Mouse (Mus musculus) forebrain, embryonic 15.5 days (tissue): Measurements from ENCODE around the gene Vps72. TPM values are rescaled to one million over a fixed set of nuclear protein-coding genes. Genes with fewer than 3 reads are reported as not detected.

ENCODE experiments used
- ATAC-seq: fragments of 200-750 bp; cut with Nextera tagmentation; replicated peaks from 2 replicates; pipeline ENCODE4 v1.8.0; 2017; ENCODE audit warnings: mild to moderate bottlenecking, moderate TSS enrichment, moderate library complexity
- H3K27ac ChIP-seq: fragments of 300-500 bp; sonication (generic); replicated peaks from 2 replicates; pipeline ENCODE4 v1.5.1; 2015; ENCODE audit warnings: mild to moderate bottlenecking, inconsistent platforms
- H3K27me3 ChIP-seq: fragments of 300-500 bp; sonication (generic); 2 replicates; pipeline ENCODE4 v1.6.1; 2015; ENCODE audit warnings: inconsistent platforms
- H3K36me3 ChIP-seq: fragments of 300-500 bp; sonication (generic); 2 replicates; pipeline ENCODE4 v1.6.1; 2015; ENCODE audit warnings: mild to moderate bottlenecking, inconsistent platforms
- H3K4me1 ChIP-seq: fragments of 300-500 bp; sonication (generic); 2 replicates; pipeline ENCODE4 v1.6.1; 2015; ENCODE audit warnings: inconsistent platforms
- H3K4me2 ChIP-seq: fragments of 300-500 bp; sonication (generic); replicated peaks from 2 replicates; pipeline ENCODE4 v1.6.1; 2015; ENCODE audit warnings: mild to moderate bottlenecking, inconsistent platforms
- H3K4me3 ChIP-seq: fragments of 300-500 bp; sonication (generic); 2 replicates; pipeline ENCODE4 v1.5.1; 2015; ENCODE audit warnings: mild to moderate bottlenecking, inconsistent platforms
- H3K9ac ChIP-seq: fragments of 300-500 bp; sonication (generic); replicated peaks from 2 replicates; pipeline ENCODE4 v1.6.1; 2015; ENCODE audit warnings: mild to moderate bottlenecking, inconsistent platforms
- H3K9me3 ChIP-seq: fragments of 300-500 bp; sonication (generic); 2 replicates; pipeline ENCODE4 v1.6.1; 2016; ENCODE audit warnings: inconsistent platforms
- WGBS: fragments of 180-500 bp; shearing (Covaris S2); methylation state at CpG from one replicate; pipeline ENCODE4 v1.1.7; 2015; ENCODE audit warnings: mixed read lengths; 5-methylcytosine and 5-hydroxymethylcytosine counted together
- polyA plus RNA-seq: library from polyadenylated mRNA; unstranded; fragments of >200 nt; fragmentation: Nextera tagmentation; extraction: Ambion mirVana; gene quantifications from 2 replicates; pipeline ENCODE4 v1.2.1, GENCODE M21; 2015

Gene Vps72
- polyA plus RNA-seq, 1 experiment from 2014 or later, result 235 TPM

DNA sequence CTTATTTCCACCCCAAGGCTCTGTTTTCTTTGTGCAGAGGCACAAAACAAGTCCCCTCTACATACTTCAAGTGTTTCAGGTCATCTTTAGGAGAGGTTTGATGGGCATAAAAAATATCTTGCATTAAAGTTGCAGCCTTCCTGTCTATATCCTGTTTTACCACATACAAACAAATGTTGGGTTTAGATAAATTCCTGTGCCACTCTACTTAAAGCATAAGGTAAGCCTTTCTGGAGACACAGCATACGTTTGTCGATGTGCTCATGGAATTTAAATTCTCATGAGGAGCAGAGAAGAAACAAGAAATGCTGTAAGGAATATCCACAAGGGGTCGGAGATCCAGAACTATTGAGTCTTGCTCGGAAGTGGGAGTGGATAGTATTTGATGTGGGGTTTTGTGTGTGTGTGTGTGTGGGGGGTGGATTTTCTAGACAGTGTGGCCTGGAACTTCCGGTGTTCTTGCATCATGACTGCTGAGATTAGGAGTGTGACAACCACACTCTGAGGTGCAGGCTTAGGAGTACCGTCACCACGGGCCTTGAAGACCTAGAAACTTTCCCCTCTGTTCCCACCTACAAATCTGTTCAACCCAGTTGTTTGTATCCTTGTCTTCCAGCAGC lies 24.7 kb downstream of the Vps72 start:
- Histone ChIP-seq H3K27me3 (no peaks in the 10 kb centered on the region), H3K27ac (no peak overlapping the region), H3K9me3 (no peaks in the 10 kb centered on the region), H3K4me2 (peak overlapping the region; percentile 45), H3K4me3 (peak overlapping the region; percentile 30), H3K36me3 (peaks cover 18% of the 10 kb centered on the region), H3K4me1 (peaks cover 21% of the 10 kb centered on the region), H3K9ac (no peak overlapping the region)
- 92% methylated on average over 7 of the region's 7 CpGs for WGBS
- ATAC-seq, result no peak

DNA sequence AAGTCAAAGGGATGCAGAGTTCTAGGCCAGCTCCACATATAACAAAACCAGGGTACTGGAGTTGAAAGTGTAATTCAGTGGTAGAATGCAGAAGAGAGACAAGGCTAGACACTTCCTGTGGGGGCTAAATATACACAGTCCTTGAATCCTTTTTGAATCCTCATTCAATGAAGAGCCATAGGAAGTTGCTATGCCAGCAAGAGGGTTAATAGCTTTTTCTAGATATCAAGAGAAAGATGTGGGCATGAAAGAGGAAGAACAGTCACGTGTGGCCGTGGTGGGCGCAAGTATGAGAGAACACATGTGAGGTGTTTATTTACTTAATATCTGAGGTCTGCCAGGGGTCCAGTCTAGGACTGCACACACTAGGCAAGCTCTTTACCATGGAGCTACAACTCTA lies 25.5 kb downstream of the Vps72 start:
- Histone ChIP-seq H3K4me2 (no peak overlapping the region), H3K27me3 (no peaks in the 10 kb centered on the region), H3K4me3 (no peak overlapping the region), H3K4me1 (peaks cover 21% of the 10 kb centered on the region), H3K9me3 (no peaks in the 10 kb centered on the region), H3K9ac (no peak overlapping the region), H3K36me3 (peaks cover 17% of the 10 kb centered on the region), H3K27ac (no peak overlapping the region)
- 93% methylated on average over 3 of the region's 3 CpGs for WGBS
- no peak for ATAC-seq

DNA sequence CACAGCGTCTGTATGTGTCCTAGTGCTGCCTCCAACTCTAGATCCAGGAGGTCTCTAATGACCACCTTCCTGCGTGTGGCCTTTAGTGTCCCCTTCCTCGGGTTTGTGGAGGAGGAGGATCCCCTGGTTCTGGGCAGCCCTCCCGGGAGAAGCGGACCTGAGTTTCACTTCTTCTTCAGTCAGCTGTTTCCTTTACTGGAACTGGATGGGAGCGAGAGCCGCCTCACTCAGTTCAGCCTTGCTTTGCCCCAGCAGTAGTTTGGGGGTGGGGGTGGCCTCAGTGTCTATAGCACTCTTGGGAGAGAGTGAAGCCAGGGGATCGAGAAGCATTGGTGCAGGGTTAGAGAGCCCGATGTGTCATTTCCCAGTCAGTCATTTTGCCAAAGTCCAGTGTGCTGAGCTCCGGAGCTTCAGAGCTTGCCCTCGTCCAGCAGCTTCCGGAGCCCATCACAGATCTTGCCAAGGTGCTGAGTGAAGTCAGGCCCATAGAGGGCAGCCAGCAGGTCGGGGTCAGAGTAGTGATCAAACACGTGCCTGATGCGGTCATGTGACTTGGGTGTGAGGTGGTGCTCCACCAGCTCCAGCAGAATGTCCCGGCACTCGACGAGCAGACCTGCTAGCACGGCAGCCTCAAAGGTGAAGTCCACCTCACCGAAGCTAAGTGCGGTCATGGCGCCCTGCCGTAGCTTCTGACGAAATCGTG lies 28.9 kb downstream of the Vps72 start:
- no peaks in the 10 kb centered on the region for H3K27me3 ChIP-seq
- peaks cover 13% of the 10 kb centered on the region for H3K4me1 ChIP-seq
- 75% methylated on average over 25 of the region's 25 CpGs for WGBS
- H3K9me3 ChIP-seq, result no peaks in the 10 kb centered on the region
- no peak for ATAC-seq
- peaks cover 12% of the 10 kb centered on the region for H3K36me3 ChIP-seq
- no peak overlapping the region for H3K9ac ChIP-seq
- H3K4me2 ChIP-seq, result no peak overlapping the region
- H3K4me3 ChIP-seq, result no peak overlapping the region
- H3K27ac ChIP-seq, result no peak overlapping the region

DNA sequence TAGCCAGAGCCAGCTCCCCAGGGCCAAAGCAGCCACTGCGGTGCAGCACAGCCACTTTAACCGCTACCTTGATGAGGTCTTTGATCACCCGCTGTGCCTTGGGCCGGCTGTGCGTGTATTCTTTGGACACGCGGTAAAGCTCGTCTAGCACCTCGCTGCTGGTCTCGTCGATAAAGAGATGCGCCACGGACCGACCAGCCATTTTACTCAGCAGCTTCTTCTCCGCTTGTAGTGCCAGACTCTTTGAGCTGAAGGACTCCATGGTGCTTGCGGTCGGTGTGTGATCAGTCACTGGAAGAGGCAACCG lies 29.4 kb downstream of the Vps72 start:
- Histone ChIP-seq H3K36me3 (peaks cover 12% of the 10 kb centered on the region), H3K4me1 (peaks cover 8% of the 10 kb centered on the region), H3K4me3 (no peak overlapping the region), H3K27ac (no peak overlapping the region), H3K9ac (no peak overlapping the region), H3K4me2 (no peak overlapping the region), H3K9me3 (no peaks in the 10 kb centered on the region), H3K27me3 (no peaks in the 10 kb centered on the region)
- 65% methylated on average over 18 of the region's 18 CpGs for WGBS
- ATAC-seq, result no peak

DNA sequence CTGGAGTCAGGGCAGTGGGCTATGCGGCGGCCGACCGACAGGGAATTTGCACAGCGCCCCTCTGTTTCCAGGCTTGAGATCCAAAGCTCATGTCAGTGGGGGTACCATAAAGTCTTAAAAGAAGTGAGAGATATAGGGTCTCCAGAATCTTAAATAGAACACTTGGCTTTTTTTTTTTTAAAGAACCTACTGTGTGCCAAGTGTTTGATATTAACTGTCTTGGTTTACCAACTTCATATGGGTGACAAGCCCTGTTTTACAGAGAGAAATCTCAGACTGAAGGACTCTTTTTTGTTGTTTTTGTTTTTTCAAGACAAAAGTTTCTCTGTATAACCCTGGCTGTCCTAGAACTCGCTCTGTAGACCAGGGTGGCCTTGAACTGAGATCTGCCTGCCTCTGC lies 30.0 kb downstream of the Vps72 start:
- Histone ChIP-seq H3K36me3 (peaks cover 12% of the 10 kb centered on the region), H3K27ac (no peak overlapping the region), H3K27me3 (no peaks in the 10 kb centered on the region), H3K4me2 (no peak overlapping the region), H3K4me3 (no peak overlapping the region), H3K4me1 (peaks cover 2% of the 10 kb centered on the region; the same call in 1 of the 2 replicates), H3K9me3 (no peaks in the 10 kb centered on the region), H3K9ac (no peak overlapping the region)
- WGBS, result 87% methylated on average over 6 of the region's 6 CpGs
- ATAC-seq, result no peak

DNA sequence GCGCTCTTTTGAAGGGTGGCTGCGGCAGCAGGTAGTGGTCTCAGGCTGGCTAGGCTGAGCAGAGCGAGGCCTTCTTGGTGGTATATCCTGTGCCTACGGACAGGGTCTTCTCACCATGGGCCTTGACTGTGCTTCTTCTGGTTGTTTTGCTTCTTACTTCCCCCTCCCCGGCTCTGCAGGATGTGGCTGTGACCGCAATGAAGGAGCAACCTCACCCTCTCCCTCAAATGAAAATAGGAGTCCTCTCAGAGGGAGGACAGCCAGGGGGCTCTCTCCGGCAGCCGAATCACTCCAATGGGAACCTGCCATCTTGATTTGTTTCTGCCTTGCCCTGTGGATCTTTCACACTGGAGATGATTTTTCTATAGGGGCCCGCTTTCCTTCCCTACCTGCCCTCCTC lies 30.7 kb downstream of the Vps72 start:
- WGBS, result 92% methylated on average over 9 of the region's 9 CpGs
- H3K9ac ChIP-seq, result no peak overlapping the region
- no peaks in the 10 kb centered on the region for H3K4me1 ChIP-seq
- H3K36me3 ChIP-seq, result peaks cover 12% of the 10 kb centered on the region
- no peak overlapping the region for H3K4me3 ChIP-seq
- no peak overlapping the region for H3K27ac ChIP-seq
- no peaks in the 10 kb centered on the region for H3K27me3 ChIP-seq
- no peak for ATAC-seq
- no peaks in the 10 kb centered on the region for H3K9me3 ChIP-seq
- no peak overlapping the region for H3K4me2 ChIP-seq

DNA sequence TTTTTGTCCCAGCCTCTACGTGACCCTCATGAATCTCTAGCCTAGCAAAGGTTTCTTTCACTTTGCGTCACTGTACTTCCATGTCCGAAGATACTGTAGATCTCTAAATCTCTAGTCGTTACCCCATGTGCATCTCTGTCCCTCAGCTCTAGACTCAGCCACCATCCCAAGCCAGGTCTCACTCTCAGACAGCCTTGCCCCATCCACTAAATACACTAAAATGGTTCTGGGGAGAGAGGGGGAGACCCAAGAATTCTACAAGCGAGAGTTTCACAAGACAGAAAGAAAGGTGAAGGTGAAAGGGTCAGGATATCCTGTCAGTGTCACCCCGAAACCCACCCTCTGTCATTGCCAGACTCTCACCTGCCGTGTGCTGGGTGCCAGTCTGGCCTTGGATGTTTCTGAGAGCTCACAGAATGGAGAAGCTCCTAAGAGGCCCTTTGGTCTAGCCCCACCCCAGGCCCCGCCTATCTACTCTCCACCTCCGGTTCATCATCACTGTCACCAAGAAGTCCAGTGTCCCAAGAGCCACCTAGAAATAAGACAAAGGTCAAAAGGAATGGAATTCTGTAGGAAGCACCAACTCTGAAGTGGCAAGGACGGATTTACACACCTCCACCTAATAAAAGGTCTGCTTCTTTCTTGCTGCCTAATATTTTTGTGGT lies 31.3 kb downstream of the Vps72 start, which contains the start of gene Tnfaip8l2:
Gene Tnfaip8l2, minus strand, starts transcription at position 409 of the 665 bp plus-strand sequence.
- no peak within 1 kb of the TSS for H3K4me2 ChIP-seq
- no peak within 1 kb of the TSS for H3K9ac ChIP-seq
- H3K4me1 ChIP-seq, result no peaks in the 10 kb centered on the region
- 83% methylated on average over 10 of the region's 10 CpGs for WGBS
- H3K27me3 ChIP-seq, result no peaks in the 10 kb centered on the region
- peak; percentile 44; the same call in 1 of the 2 replicates for ATAC-seq
- peaks cover 12% of the 10 kb centered on the region for H3K36me3 ChIP-seq
- no peaks in the 10 kb centered on the region for H3K9me3 ChIP-seq
- no peak within 1 kb of the TSS for H3K4me3 ChIP-seq
- H3K27ac ChIP-seq, result no peak within 1 kb of the TSS

DNA sequence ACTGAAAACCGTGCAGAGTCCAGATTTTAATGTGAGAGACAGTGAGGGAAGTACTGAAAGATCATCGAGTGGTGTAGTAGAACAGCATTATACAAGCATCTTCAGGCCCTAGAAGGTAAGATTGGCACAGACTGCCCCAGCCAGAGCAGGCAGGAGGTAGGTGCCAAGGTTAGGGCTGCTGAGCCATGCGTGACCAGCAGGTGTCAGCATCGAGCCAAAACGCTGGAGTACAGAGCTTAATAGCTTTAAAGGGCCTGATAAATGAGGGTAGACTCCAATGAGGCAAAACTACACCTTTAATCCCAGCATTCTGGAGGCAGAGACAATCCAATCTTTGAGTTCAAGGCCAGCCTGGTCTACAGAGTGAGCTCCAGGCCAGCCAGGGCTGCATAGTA lies 31.8 kb downstream of the Vps72 start:
- 10% methylated on average over 5 of the region's 5 CpGs for WGBS
- H3K27ac ChIP-seq, result no peak overlapping the region
- no peaks in the 10 kb centered on the region for H3K9me3 ChIP-seq

DNA sequence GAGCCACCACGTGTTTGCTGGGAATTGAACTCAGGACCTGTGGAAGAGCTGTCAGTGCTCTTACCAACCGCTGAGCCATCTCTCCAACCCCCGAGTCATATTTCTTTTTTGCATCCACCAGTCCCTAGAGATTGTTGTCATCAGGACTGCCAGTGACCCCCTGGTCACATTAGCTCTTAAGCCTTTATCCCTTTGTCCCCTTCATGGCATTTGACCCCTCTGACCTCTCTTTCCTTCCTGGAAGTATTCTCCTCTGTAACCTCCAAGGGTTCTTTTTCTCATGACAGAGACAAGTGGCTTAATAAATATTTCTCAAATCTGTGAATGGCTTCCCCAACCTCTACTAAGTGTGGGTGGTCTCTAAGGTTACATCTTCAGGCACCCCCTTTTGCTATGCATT lies 37.1 kb downstream of the Vps72 start:
- H3K27ac ChIP-seq, result no peak overlapping the region
- H3K4me2 ChIP-seq, result no peak overlapping the region
- WGBS, result 63% methylated on average over 3 of the region's 3 CpGs
- ATAC-seq, result no peak
- H3K9me3 ChIP-seq, result no peaks in the 10 kb centered on the region
- no peaks in the 10 kb centered on the region for H3K4me1 ChIP-seq
- no peak overlapping the region for H3K4me3 ChIP-seq
- no peak overlapping the region for H3K9ac ChIP-seq
- no peaks in the 10 kb centered on the region for H3K27me3 ChIP-seq
- H3K36me3 ChIP-seq, result no peaks in the 10 kb centered on the region

More for the DNA sequence above, 31.8 kb downstream of the Vps72 start:
- Histone ChIP-seq H3K9ac (no peak overlapping the region), H3K4me2 (no peak overlapping the region), H3K4me1 (no peaks in the 10 kb centered on the region), H3K27me3 (no peaks in the 10 kb centered on the region), H3K36me3 (peaks cover 12% of the 10 kb centered on the region), H3K4me3 (no peak overlapping the region)
- ATAC-seq, result peak; percentile 82

DNA sequence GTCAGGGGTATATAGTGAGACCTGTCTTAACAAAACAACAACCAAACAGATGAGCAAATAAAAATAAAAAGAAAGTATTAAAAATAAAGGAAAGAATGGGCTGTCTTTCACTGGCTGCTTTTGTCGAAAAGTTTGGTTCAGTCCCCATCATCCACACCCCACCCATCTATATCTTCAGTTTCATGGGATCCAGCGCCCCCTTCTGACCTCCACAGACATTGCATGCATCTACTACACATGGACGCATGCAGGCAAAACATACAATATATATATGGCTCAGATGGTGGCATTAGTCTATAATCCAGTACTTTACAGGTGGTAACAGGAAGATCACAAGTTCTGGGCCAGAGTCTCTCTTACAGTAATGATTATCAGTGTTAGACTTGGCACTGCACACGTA lies 43.1 kb downstream of the Vps72 start:
- Histone ChIP-seq H3K4me2 (no peak overlapping the region), H3K4me3 (no peak overlapping the region), H3K27ac (no peak overlapping the region), H3K9me3 (no peaks in the 10 kb centered on the region), H3K36me3 (no peaks in the 10 kb centered on the region), H3K27me3 (no peaks in the 10 kb centered on the region), H3K9ac (no peak overlapping the region), H3K4me1 (no peaks in the 10 kb centered on the region)
- no peak for ATAC-seq
- 53% methylated on average over 4 of the region's 4 CpGs for WGBS

DNA sequence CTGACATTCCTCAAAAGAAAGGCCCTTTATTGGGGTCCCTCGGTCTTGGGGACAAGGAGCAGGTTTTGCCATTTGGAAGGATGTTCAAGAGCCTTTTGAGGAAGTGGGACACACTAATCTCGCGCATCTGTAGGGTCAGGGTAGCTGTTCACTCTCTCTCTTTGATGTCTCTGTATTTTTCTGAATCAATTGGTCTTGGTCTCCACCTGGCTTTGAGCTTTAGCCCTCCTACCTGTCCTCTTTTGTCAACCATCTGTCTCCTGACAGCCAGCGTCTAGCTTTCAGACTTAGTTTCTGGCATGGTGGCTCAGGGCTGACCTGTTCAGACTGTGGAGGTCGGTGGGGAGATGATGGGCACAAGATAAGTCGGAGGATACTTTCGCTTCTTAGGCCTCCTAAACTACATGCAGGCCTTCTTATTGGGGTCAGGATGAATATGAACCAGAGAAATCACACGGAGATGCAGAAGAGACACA lies 48.7 kb downstream of the Vps72 start:
- H3K4me3 ChIP-seq, result peak overlapping the region; percentile 67
- H3K27me3 ChIP-seq, result no peaks in the 10 kb centered on the region
- peaks cover 3% of the 10 kb centered on the region; the same call in 1 of the 2 replicates for H3K36me3 ChIP-seq
- H3K4me2 ChIP-seq, result peak overlapping the region; percentile 75
- peak overlapping the region; percentile 84 for H3K9ac ChIP-seq
- H3K27ac ChIP-seq, result peak overlapping the region; percentile 22; the same call in 1 of the 2 replicates
- H3K4me1 ChIP-seq, result peaks cover 35% of the 10 kb centered on the region
- H3K9me3 ChIP-seq, result no peaks in the 10 kb centered on the region
- no peak for ATAC-seq
- 12% methylated on average over 8 of the region's 8 CpGs for WGBS
